Mouse (Mus musculus) lung, postnatal 0 days (tissue): Measurements from ENCODE around the gene Tmem201.

Experiments used
- CTCF ChIP-seq: IDR thresholded peaks from 2 replicates; pipeline ENCODE4 v1.5.1; 2016; ENCODE audit warnings: antibody characterized with exemption, mild to moderate bottlenecking
- EP300 ChIP-seq: IDR thresholded peaks from 2 replicates; pipeline ENCODE4 v1.6.1; 2016; ENCODE audit warnings: antibody characterized with exemption, mild to moderate bottlenecking, control low read depth

- TF ChIP-seq EP300 (no peak), CTCF (no peak)
These were observed 2.9 kb downstream of the Tmem201 start for GRCm38 (mm10) chr4:149734730-149735475.
